ENCODE assay signal across 10 mouse cellular contexts in genomic region chr4:139624116-139624489, GRCm38 (mm10). TPM values are rescaled to one million over a fixed set of nuclear protein-coding genes. Genes with fewer than 3 reads are reported as not detected.
DNase-seq lines count a peak whose midpoint lies in the region; ATAC-seq lines count a peak whose summit lies in the region.
"Had no signal": no experiment of that assay in that cellular context is flagged by ENCODE, and none has a peak within 500 bp of the region (broad histone marks: within the 10 kb centered on the region; RNA-seq: fewer than 3 reads in every experiment).

No protein-coding gene starts in this region.

- H3K9me3 ChIP-seq in forebrain, embryonic 10.5 days, result no peaks in the 10 kb centered on the region
- no peaks in the 10 kb centered on the region for H3K9me3 ChIP-seq in forebrain, embryonic 11.5 days (ENCODE audit: control insufficient read depth, low read length)
- no peaks in the 10 kb centered on the region for H3K9me3 ChIP-seq in embryonic facial prominence, embryonic 14.5 days (ENCODE audit: control insufficient read depth, low read length)
- H3K9me3 ChIP-seq in kidney, embryonic 14.5 days (ENCODE audit: control insufficient read depth, low read length), result no peaks in the 10 kb centered on the region
- H3K9me3 ChIP-seq in midbrain, embryonic 12.5 days, result no peaks in the 10 kb centered on the region

- no peak for ATAC-seq in forebrain, embryonic 11.5 days (replicated peaks; ENCODE audit: low FRiP score)
- no peak for ATAC-seq in embryonic facial prominence, embryonic 14.5 days (ENCODE audit: low read depth)
- peak; percentile 4; the same call in 1 of the 2 replicates for ATAC-seq in kidney, embryonic 14.5 days (ENCODE audit: low FRiP score, low TSS enrichment)
- ATAC-seq in midbrain, embryonic 12.5 days (ENCODE audit: low FRiP score, low read depth), result no peak

- H3K9ac ChIP-seq in forebrain, embryonic 11.5 days (ENCODE audit: low read length), result no peak overlapping the region
- H3K9ac ChIP-seq in embryonic facial prominence, embryonic 14.5 days (ENCODE audit: low read depth, low read length), result peak overlapping the region; percentile 34; the same call in 1 of the 2 replicates
- H3K9ac ChIP-seq in kidney, embryonic 14.5 days (ENCODE audit: low read depth, low read length), result peak overlapping the region; percentile 67; the same call in 1 of the 2 replicates
- H3K9ac ChIP-seq in midbrain, embryonic 12.5 days (replicated peaks), result 0 out of 2 replicates have a peak overlapping the region, but pooled peaks have one; percentile 15

- H3K27me3 ChIP-seq in forebrain, embryonic 10.5 days (ENCODE audit: poor library complexity, severe bottlenecking), result 0 out of 2 replicates have a peak, but pooled peaks cover 9% of the 10 kb centered on the region
- H3K27me3 ChIP-seq in forebrain, embryonic 11.5 days (ENCODE audit: control insufficient read depth, insufficient read depth, low read length), result no peaks in the 10 kb centered on the region
- no peaks in the 10 kb centered on the region for H3K27me3 ChIP-seq in embryonic facial prominence, embryonic 14.5 days (replicated peaks; ENCODE audit: control insufficient read depth, insufficient read depth, low read length)
- no peaks in the 10 kb centered on the region for H3K27me3 ChIP-seq in kidney, embryonic 14.5 days (ENCODE audit: control insufficient read depth, insufficient read depth, low read length)
- peaks cover 13% of the 10 kb centered on the region for H3K27me3 ChIP-seq in midbrain, embryonic 12.5 days

- H3K27ac ChIP-seq in forebrain, embryonic 10.5 days, result no peak overlapping the region
- no peak overlapping the region for H3K27ac ChIP-seq in forebrain, embryonic 11.5 days (ENCODE audit: low read depth, low read length)
- no peak overlapping the region; the same call in 1 of the 2 replicates for H3K27ac ChIP-seq in embryonic facial prominence, embryonic 14.5 days (replicated peaks; ENCODE audit: low read depth, low read length)
- H3K27ac ChIP-seq in kidney, embryonic 14.5 days (ENCODE audit: low read depth, low read length), result no peak overlapping the region
- H3K27ac ChIP-seq in midbrain, embryonic 12.5 days (replicated peaks), result no peak overlapping the region

- H3K36me3 ChIP-seq in forebrain, embryonic 10.5 days (replicated peaks), result peaks cover 3% of the 10 kb centered on the region; the same call in 1 of the 2 replicates
- H3K36me3 ChIP-seq in forebrain, embryonic 11.5 days (ENCODE audit: control insufficient read depth, insufficient read depth, low read length), result no peaks in the 10 kb centered on the region
- H3K36me3 ChIP-seq in embryonic facial prominence, embryonic 14.5 days (ENCODE audit: control insufficient read depth, insufficient read depth, low read length), result no peaks in the 10 kb centered on the region
- no peaks in the 10 kb centered on the region; the same call in 1 of the 2 replicates for H3K36me3 ChIP-seq in kidney, embryonic 14.5 days (ENCODE audit: control insufficient read depth, insufficient read depth, low read length)
- H3K36me3 ChIP-seq in midbrain, embryonic 12.5 days, result 0 out of 2 replicates have a peak, but pooled peaks cover 3% of the 10 kb centered on the region

- no peak overlapping the region; the same call in 1 of the 2 replicates for H3K4me2 ChIP-seq in forebrain, embryonic 11.5 days (ENCODE audit: low read depth, low read length, severe bottlenecking)
- H3K4me2 ChIP-seq in embryonic facial prominence, embryonic 14.5 days (ENCODE audit: low read depth, low read length), result peak overlapping the region; percentile 79
- H3K4me2 ChIP-seq in kidney, embryonic 14.5 days (replicated peaks; ENCODE audit: low read depth, low read length), result peak overlapping the region; percentile 70
- H3K4me2 ChIP-seq in midbrain, embryonic 12.5 days (replicated peaks), result peak overlapping the region; percentile 86

- H3K4me3 ChIP-seq in forebrain, embryonic 10.5 days, result peak overlapping the region; percentile 73
- H3K4me3 ChIP-seq in forebrain, embryonic 11.5 days (ENCODE audit: low read depth, low read length), result no peak overlapping the region
- peak overlapping the region; percentile 62 for H3K4me3 ChIP-seq in embryonic facial prominence, embryonic 14.5 days (ENCODE audit: low read depth, low read length)
- peak overlapping the region; percentile 65 for H3K4me3 ChIP-seq in kidney, embryonic 14.5 days (ENCODE audit: low read length)
- peak overlapping the region; percentile 68 for H3K4me3 ChIP-seq in midbrain, embryonic 12.5 days

- intact Hi-C loops in heart, postnatal 36 days (cut with DNase I), result no loop called here

- peaks cover 30% of the 10 kb centered on the region for H3K4me1 ChIP-seq in forebrain, embryonic 10.5 days
- H3K4me1 ChIP-seq in forebrain, embryonic 11.5 days (replicated peaks; ENCODE audit: control insufficient read depth, insufficient read depth, low read length), result peaks cover 3% of the 10 kb centered on the region; the same call in 1 of the 2 replicates
- H3K4me1 ChIP-seq in embryonic facial prominence, embryonic 14.5 days (ENCODE audit: control insufficient read depth, insufficient read depth, low read length), result peaks cover 12% of the 10 kb centered on the region; the same call in 1 of the 2 replicates
- peaks cover 22% of the 10 kb centered on the region for H3K4me1 ChIP-seq in kidney, embryonic 14.5 days (ENCODE audit: control insufficient read depth, insufficient read depth, low read length)
- H3K4me1 ChIP-seq in midbrain, embryonic 12.5 days, result peaks cover 16% of the 10 kb centered on the region

- no peak for DNase-seq in forebrain, embryonic 10.5 days (ENCODE audit: extremely low spot score, low spot score)
- no peak for DNase-seq in forebrain, embryonic 11.5 days (ENCODE audit: low spot score)
- DNase-seq in embryonic facial prominence, embryonic 14.5 days (ENCODE audit: low spot score), result no peak
- DNase-seq in adipocyte (ENCODE audit: low spot score), result no peak
- DNase-seq in cerebellum, postnatal 4 days (ENCODE audit: low spot score in 2 of 2), result no peak
- no peak for DNase-seq in heart, postnatal 36 days

- WGBS in forebrain, embryonic 10.5 days, result 69% methylated on average over 5 of the region's 5 CpGs
- WGBS in forebrain, embryonic 11.5 days, result 70% methylated on average over 5 of the region's 5 CpGs
- 50% methylated on average over 5 of the region's 5 CpGs for WGBS in embryonic facial prominence, embryonic 14.5 days
- 29% methylated on average over 5 of the region's 5 CpGs for WGBS in kidney, embryonic 14.5 days
- 61% methylated on average over 5 of the region's 5 CpGs for WGBS in midbrain, embryonic 12.5 days

RNA-seq across cellular contexts. Expression of gene Aldh4a1, which starts 1.4 kb away (rescaled TPM):
- polyA plus RNA-seq in forebrain, embryonic 10.5 days (2016; fragmentation: Nextera tagmentation; extraction: Ambion mirVana), result 22.7 and 22.8 TPM in 2 replicates
- 14.5 and 16.2 TPM in 2 replicates for polyA plus RNA-seq in forebrain, embryonic 11.5 days (2014; fragmentation: Nextera tagmentation; extraction: Ambion mirVana)
- 21.1 and 23.9 TPM in 2 replicates for polyA plus RNA-seq in embryonic facial prominence, embryonic 14.5 days (2014; fragmentation: Nextera tagmentation; extraction: Ambion mirVana)
- polyA plus RNA-seq in kidney, embryonic 14.5 days (2014; fragmentation: Nextera tagmentation; extraction: Ambion mirVana), result 31.3 and 37.3 TPM in 2 replicates
- polyA plus RNA-seq in midbrain, embryonic 12.5 days (2016; fragmentation: Nextera tagmentation; extraction: Ambion mirVana), result 17.5 and 19.6 TPM in 2 replicates
- 10 to 100 TPM; 73.7 to 76.3 TPM for total RNA-seq in heart, postnatal 36 days (2021)

RNA-seq across cellular contexts. Expression of gene Gm21969, which starts 21.1 kb away (rescaled TPM):
- polyA plus RNA-seq in forebrain, embryonic 10.5 days (2016; fragmentation: Nextera tagmentation; extraction: Ambion mirVana), result not detected in 2 replicates
- not detected in 2 replicates for polyA plus RNA-seq in forebrain, embryonic 11.5 days (2014; fragmentation: Nextera tagmentation; extraction: Ambion mirVana)
- polyA plus RNA-seq in embryonic facial prominence, embryonic 14.5 days (2014; fragmentation: Nextera tagmentation; extraction: Ambion mirVana), result not detected in 2 replicates
- not detected in 2 replicates for polyA plus RNA-seq in kidney, embryonic 14.5 days (2014; fragmentation: Nextera tagmentation; extraction: Ambion mirVana)
- polyA plus RNA-seq in midbrain, embryonic 12.5 days (2016; fragmentation: Nextera tagmentation; extraction: Ambion mirVana), result not detected in 2 replicates
- not detected for total RNA-seq in heart, postnatal 36 days (2021)
- total RNA-seq: adrenal gland, postnatal 4 days; megakaryocyte-erythroid progenitor cell, adult 5-6 weeks had no signal

RNA-seq across cellular contexts. Expression of gene Tas1r2, which starts 29.2 kb away (rescaled TPM):
- not detected in 2 replicates for polyA plus RNA-seq in forebrain, embryonic 10.5 days (2016; fragmentation: Nextera tagmentation; extraction: Ambion mirVana)
- not detected in 2 replicates for polyA plus RNA-seq in forebrain, embryonic 11.5 days (2014; fragmentation: Nextera tagmentation; extraction: Ambion mirVana)
- polyA plus RNA-seq in embryonic facial prominence, embryonic 14.5 days (2014; fragmentation: Nextera tagmentation; extraction: Ambion mirVana), result not detected in 2 replicates
- not detected in 2 replicates for polyA plus RNA-seq in kidney, embryonic 14.5 days (2014; fragmentation: Nextera tagmentation; extraction: Ambion mirVana)
- not detected in 2 replicates for polyA plus RNA-seq in midbrain, embryonic 12.5 days (2016; fragmentation: Nextera tagmentation; extraction: Ambion mirVana)
- total RNA-seq in heart, postnatal 36 days (2021), result not detected
- total RNA-seq: adrenal gland, postnatal 4 days; megakaryocyte-erythroid progenitor cell, adult 5-6 weeks had no signal
